Comparison of ENCODE assay signal across 9 mouse cellular contexts in genomic region chr2:113823909-113824308, GRCm38 (mm10). TPM values are rescaled to one million over a fixed set of nuclear protein-coding genes. Genes with fewer than 3 reads are reported as not detected.
DNase-seq lines count a peak whose midpoint lies in the region; ATAC-seq and TF ChIP-seq lines count a peak whose summit lies in the region.
"Had no signal": no experiment of that assay in that cellular context is flagged by ENCODE, and none has a peak within 500 bp of the region (broad histone marks: within the 10 kb centered on the region; RNA-seq: fewer than 3 reads in every experiment).

No protein-coding gene starts in this region.

- peaks cover 8% of the 10 kb centered on the region; the same call in 1 of the 2 replicates for H3K36me3 ChIP-seq in midbrain, postnatal 0 days (ENCODE audit: insufficient read depth, low read length)
- H3K36me3 ChIP-seq in neural tube, embryonic 15.5 days: peaks cover 17% of the 10 kb centered on the region; the same call in 1 of the 2 replicates

- H3K4me1 ChIP-seq in embryonic fibroblast, embryonic 13.5 days (ENCODE audit: control insufficient read depth, insufficient read depth, low read length): peaks cover 3% of the 10 kb centered on the region; the same call in 1 of the 2 replicates
- H3K4me1 ChIP-seq in midbrain, postnatal 0 days (ENCODE audit: insufficient read depth, low read length): peaks cover 19% of the 10 kb centered on the region
- peaks cover 37% of the 10 kb centered on the region for H3K4me1 ChIP-seq in neural tube, embryonic 15.5 days

- H3K9ac ChIP-seq in midbrain, postnatal 0 days (replicated peaks; ENCODE audit: low read length, poor library complexity, severe bottlenecking): no peak overlapping the region
- H3K9ac ChIP-seq in neural tube, embryonic 15.5 days (replicated peaks): no peak overlapping the region

- WGBS in midbrain, postnatal 0 days: 0% methylated on average over 2 of the region's 2 CpGs
- WGBS in neural tube, embryonic 15.5 days: 0% methylated on average over 2 of the region's 2 CpGs

- no peak overlapping the region for H3K27ac ChIP-seq in embryonic fibroblast, embryonic 13.5 days (ENCODE audit: insufficient read depth, low read length)
- no peak overlapping the region for H3K27ac ChIP-seq in midbrain, postnatal 0 days (ENCODE audit: low read depth, low read length)
- no peak overlapping the region for H3K27ac ChIP-seq in neural tube, embryonic 15.5 days (replicated peaks)

- peak; percentile 46 for DNase-seq in kidney, adult 9 months
- no peak for DNase-seq in kidney, postnatal 10 days
- peak; percentile 49 for DNase-seq in T-cell, adult 2 months (ENCODE audit: low spot score)
- DNase-seq in midbrain, postnatal 0 days (ENCODE audit: low spot score): peak; percentile 77
- DNase-seq in left cerebral cortex, postnatal 10 days (ENCODE audit: extremely low spot score in 1 of 2, low spot score in 2 of 2): no peak

- no peak overlapping the region for H3K4me3 ChIP-seq in embryonic fibroblast, embryonic 13.5 days (ENCODE audit: insufficient read depth, low read length)
- no peak overlapping the region for H3K4me3 ChIP-seq in midbrain, postnatal 0 days (ENCODE audit: low read depth, low read length)
- no peak overlapping the region for H3K4me3 ChIP-seq in neural tube, embryonic 15.5 days (replicated peaks)
- H3K4me3 ChIP-seq: midbrain, embryonic 12.5 days had no signal

- peak; percentile 77 for ATAC-seq in CD4-positive, CD25-positive, alpha-beta regulatory T cell, adult 4 months
- no peak for ATAC-seq in midbrain, postnatal 0 days (ENCODE audit: low FRiP score)
- no peak for ATAC-seq in neural tube, embryonic 15.5 days (ENCODE audit: low FRiP score)

- no peaks in the 10 kb centered on the region for H3K27me3 ChIP-seq in midbrain, postnatal 0 days (ENCODE audit: insufficient read depth, low read length)
- H3K27me3 ChIP-seq in neural tube, embryonic 15.5 days (replicated peaks): no peaks in the 10 kb centered on the region
- H3K27me3 ChIP-seq: midbrain, embryonic 12.5 days had no signal

- no peak overlapping the region for H3K4me2 ChIP-seq in midbrain, postnatal 0 days (ENCODE audit: low read depth, low read length, poor library complexity, severe bottlenecking)
- no peak overlapping the region for H3K4me2 ChIP-seq in neural tube, embryonic 15.5 days
- H3K4me2 ChIP-seq: midbrain, embryonic 12.5 days had no signal

- intact Hi-C loops in left cerebral cortex, postnatal 10 days (cut with DNase I): loop anchor here (5.0 kb wide), 1 partner anchor 287 kb away; no protein-coding TSS in a partner anchor

- TF ChIP-seq CTCF in embryonic fibroblast, embryonic 13.5 days (IDR thresholded peaks at IDR 0.05; ENCODE audit: borderline replicate concordance, insufficient read depth, low read length): peak; percentile 33; the same call in 1 of the 2 replicates
- peak; percentile 95 for TF ChIP-seq CTCF in midbrain, postnatal 0 days (IDR thresholded peaks at IDR 0.05)

- no peaks in the 10 kb centered on the region for H3K9me3 ChIP-seq in midbrain, postnatal 0 days (ENCODE audit: low read length)
- no peaks in the 10 kb centered on the region for H3K9me3 ChIP-seq in neural tube, embryonic 15.5 days (replicated peaks)
- H3K9me3 ChIP-seq: midbrain, embryonic 12.5 days had no signal

- no peak for TF ChIP-seq POLR2A in embryonic fibroblast, embryonic 13.5 days (IDR thresholded peaks at IDR 0.05; ENCODE audit: low read depth, low read length)

RNA-seq across cellular contexts. Expression of gene Scg5, which starts 5.0 kb away (rescaled TPM):
- polyA plus RNA-seq in CD4-positive, CD25-positive, alpha-beta regulatory T cell, adult 4 months (2017; shearing (Covaris generic)): 1 to 10 TPM; 8.6 to 9.2 TPM
- polyA plus RNA-seq in embryonic fibroblast, embryonic 13.5 days (2011; ENCODE audit: insufficient read length, low read depth, missing spikeins): 0.72 and 0.82 TPM in 2 replicates
- total RNA-seq in midbrain, postnatal 0 days (2014; rRNA removed): 234 and 270 TPM in 2 replicates
- 406 and 419 TPM in 2 replicates for polyA plus RNA-seq in midbrain, postnatal 0 days (2015; fragmentation: Nextera tagmentation; extraction: Ambion mirVana)
- 100 to 1,000 TPM; 372 to 397 TPM for total RNA-seq in left cerebral cortex, postnatal 10 days (2021)
- 219 and 269 TPM in 2 replicates for polyA plus RNA-seq in neural tube, embryonic 15.5 days (2015; fragmentation: Nextera tagmentation; extraction: Ambion mirVana)

RNA-seq across cellular contexts. Expression of gene Arhgap11a, which starts 24.6 kb away (rescaled TPM):
- 1 to 10 TPM; 1.8 to 4.1 TPM for polyA plus RNA-seq in CD4-positive, CD25-positive, alpha-beta regulatory T cell, adult 4 months (2017; shearing (Covaris generic))
- polyA plus RNA-seq in embryonic fibroblast, embryonic 13.5 days (2011; ENCODE audit: insufficient read length, low read depth, missing spikeins): 27.5 and 32.9 TPM in 2 replicates
- 1.2 and 1.3 TPM in 2 replicates for total RNA-seq in midbrain, postnatal 0 days (2014; rRNA removed)
- 2.0 and 2.2 TPM in 2 replicates for polyA plus RNA-seq in midbrain, postnatal 0 days (2015; fragmentation: Nextera tagmentation; extraction: Ambion mirVana)
- total RNA-seq in left cerebral cortex, postnatal 10 days (2021): 1 to 10 TPM; 4.7 to 4.8 TPM
- polyA plus RNA-seq in neural tube, embryonic 15.5 days (2015; fragmentation: Nextera tagmentation; extraction: Ambion mirVana): 3.4 and 7.7 TPM in 2 replicates

Comparison
In these comparisons a context has a peak if more than half of its experiments do, and no peak if none do; other contexts are left out.
1. DNase-seq: peak in kidney, adult 9 months (single experiment), T-cell, adult 2 months (single experiment) and midbrain, postnatal 0 days (single experiment); none in kidney, postnatal 10 days (single experiment) and left cerebral cortex, postnatal 10 days (0 of 2).
2. RNA of gene Scg5, which starts 5.0 kb away (polyA plus RNA-seq): 406 to 419 TPM in midbrain, postnatal 0 days and 219 to 269 TPM in neural tube, embryonic 15.5 days; 8.6 to 9.2 TPM in CD4-positive, CD25-positive, alpha-beta regulatory T cell, adult 4 months and 0.72 to 0.82 TPM in embryonic fibroblast, embryonic 13.5 days; every median in the first group is over 10 times any median in the second.